ENCODE assay signal across 11 mouse cellular contexts in genomic region chr5:30406876-30407275, GRCm38 (mm10). TPM values are rescaled to one million over a fixed set of nuclear protein-coding genes. Genes with fewer than 3 reads are reported as not detected.
DNase-seq lines count a peak whose midpoint lies in the region; ATAC-seq and TF ChIP-seq lines count a peak whose summit lies in the region.
"Had no signal": no experiment of that assay in that cellular context is flagged by ENCODE, and none has a peak within 500 bp of the region (broad histone marks: within the 10 kb centered on the region; RNA-seq: fewer than 3 reads in every experiment).

No protein-coding gene starts in this region.

- H3K4me3 ChIP-seq in heart, embryonic 13.5 days, result no peak overlapping the region
- H3K4me3 ChIP-seq in heart, adult 2 months, result no peak overlapping the region
- H3K4me3 ChIP-seq in hindbrain, embryonic 10.5 days, result peak overlapping the region; percentile 28
- H3K4me3 ChIP-seq in liver, postnatal 0 days (ENCODE audit: low read depth, low read length), result no peak overlapping the region
- H3K4me3 ChIP-seq: liver, embryonic 13.5 days had no signal

- no peaks in the 10 kb centered on the region for H3K27me3 ChIP-seq in heart, embryonic 13.5 days (replicated peaks)
- H3K27me3 ChIP-seq in heart, adult 2 months (ENCODE audit: control insufficient read depth, insufficient read depth, low read length), result no peaks in the 10 kb centered on the region
- H3K27me3 ChIP-seq in hindbrain, embryonic 10.5 days (ENCODE audit: insufficient read depth, poor library complexity, severe bottlenecking), result peaks cover 7% of the 10 kb centered on the region
- H3K27me3 ChIP-seq in liver, postnatal 0 days (ENCODE audit: insufficient read depth, low read length), result no peaks in the 10 kb centered on the region

- H3K9ac ChIP-seq in heart, embryonic 13.5 days, result peak overlapping the region; percentile 39; the same call in 1 of the 2 replicates
- H3K9ac ChIP-seq in heart, adult 2 months (ENCODE audit: low read depth, low read length), result no peak overlapping the region
- H3K9ac ChIP-seq in liver, postnatal 0 days (replicated peaks), result no peak overlapping the region
- H3K9ac ChIP-seq: liver, embryonic 13.5 days had no signal

- H3K79me2 ChIP-seq in heart, adult 2 months (replicated peaks; ENCODE audit: control insufficient read depth, insufficient read depth, low read length), result no peaks in the 10 kb centered on the region

- no peaks in the 10 kb centered on the region for H3K9me3 ChIP-seq in heart, embryonic 13.5 days
- no peaks in the 10 kb centered on the region for H3K9me3 ChIP-seq in hindbrain, embryonic 10.5 days
- no peaks in the 10 kb centered on the region for H3K9me3 ChIP-seq in liver, postnatal 0 days (ENCODE audit: low read length)
- H3K9me3 ChIP-seq: G1E; liver, embryonic 13.5 days had no signal

- no peak for ATAC-seq in heart, embryonic 13.5 days (ENCODE audit: extremely low read depth, insufficient number of reproducible peaks, low FRiP score, low TSS enrichment)
- no peak for ATAC-seq in liver, postnatal 0 days

- 12% methylated on average over 9 of the region's 9 CpGs for WGBS in heart, embryonic 13.5 days
- WGBS in heart, adult 2 months, result 32% methylated on average over 9 of the region's 9 CpGs
- 14% methylated on average over 9 of the region's 9 CpGs for WGBS in hindbrain, embryonic 10.5 days
- 22% methylated on average over 9 of the region's 9 CpGs for WGBS in liver, postnatal 0 days (ENCODE audit: insufficient replicate concordance)

- TF ChIP-seq CTCF in heart, adult 2 months (IDR thresholded peaks at IDR 0.05), result no peak
- no peak for TF ChIP-seq CTCF in liver, postnatal 0 days (IDR thresholded peaks at IDR 0.05; ENCODE audit: low read depth)

- peak overlapping the region; percentile 57 for H3K4me2 ChIP-seq in heart, embryonic 13.5 days
- no peak overlapping the region for H3K4me2 ChIP-seq in liver, postnatal 0 days (ENCODE audit: low read depth, low read length)
- H3K4me2 ChIP-seq: liver, embryonic 13.5 days had no signal

- intact Hi-C loops in heart, adult 2 months (cut with DNase I), result no loop called here

- TF ChIP-seq EP300 in heart, adult 2 months (IDR thresholded peaks at IDR 0.05; ENCODE audit: insufficient read depth, low read depth, low read length), result no peak
- no peak for TF ChIP-seq EP300 in liver, postnatal 0 days (IDR thresholded peaks at IDR 0.05; ENCODE audit: low read depth)

- no peak overlapping the region for H3K27ac ChIP-seq in heart, embryonic 13.5 days (replicated peaks)
- H3K27ac ChIP-seq in heart, adult 2 months, result no peak overlapping the region
- H3K27ac ChIP-seq in hindbrain, embryonic 10.5 days, result 0 out of 2 replicates have a peak overlapping the region, but pooled peaks have one; percentile 5
- H3K27ac ChIP-seq in liver, postnatal 0 days (ENCODE audit: low read depth), result no peak overlapping the region
- H3K27ac ChIP-seq: liver, embryonic 13.5 days had no signal

- H3K36me3 ChIP-seq in heart, embryonic 13.5 days, result no peaks in the 10 kb centered on the region
- no peaks in the 10 kb centered on the region for H3K36me3 ChIP-seq in heart, adult 2 months (ENCODE audit: control insufficient read depth, insufficient read depth, low read length)
- no peaks in the 10 kb centered on the region for H3K36me3 ChIP-seq in hindbrain, embryonic 10.5 days
- no peaks in the 10 kb centered on the region for H3K36me3 ChIP-seq in liver, postnatal 0 days (replicated peaks; ENCODE audit: insufficient read depth, low read length)
- H3K36me3 ChIP-seq: G1E; liver, embryonic 13.5 days had no signal

- H3K4me1 ChIP-seq in heart, embryonic 13.5 days, result peaks cover 19% of the 10 kb centered on the region
- H3K4me1 ChIP-seq in heart, adult 2 months (ENCODE audit: control insufficient read depth, insufficient read depth, low read length), result no peaks in the 10 kb centered on the region
- H3K4me1 ChIP-seq in hindbrain, embryonic 10.5 days (replicated peaks), result peaks cover 14% of the 10 kb centered on the region
- no peaks in the 10 kb centered on the region for H3K4me1 ChIP-seq in liver, postnatal 0 days (ENCODE audit: insufficient read depth)
- H3K4me1 ChIP-seq: liver, embryonic 13.5 days had no signal

- no peak for DNase-seq in heart, adult 2 months
- DNase-seq in thymus, postnatal 25 days, result peak; percentile 14
- no peak for DNase-seq in thymus, postnatal 36 days
- peak; percentile 12 for DNase-seq in hindbrain, embryonic 10.5 days (ENCODE audit: low spot score)
- DNase-seq in retina, postnatal 1 day, result peak; percentile 73
- DNase-seq in layer of hippocampus, adult 11-12 months (ENCODE audit: low spot score), result no peak
- no peak for DNase-seq in liver, postnatal 0 days
- DNase-seq: cerebellum, adult 9-10 months; liver, embryonic 13.5 days had no signal

- no peak for TF ChIP-seq POLR2A in heart, adult 2 months (IDR thresholded peaks at IDR 0.05; ENCODE audit: insufficient read depth, low read depth, low read length)

RNA-seq across cellular contexts. Expression of gene Otof, which starts 54.9 kb away (rescaled TPM):
- polyA plus RNA-seq in heart, embryonic 13.5 days (2015; fragmentation: Nextera tagmentation; extraction: Ambion mirVana), result 0.08 and 0.16 TPM in 2 replicates
- not detected for total RNA-seq in heart, adult 2 months (2021)
- 0.06 TPM in 2 replicates for polyA plus RNA-seq in heart, adult 2 months (2012; rRNA removed)
- 0.04 and 0.17 TPM in 2 replicates for polyA plus RNA-seq in hindbrain, embryonic 10.5 days (2016; fragmentation: Nextera tagmentation; extraction: Ambion mirVana)
- polyA plus RNA-seq in liver, postnatal 0 days (2015; fragmentation: Nextera tagmentation; extraction: Ambion mirVana), result not detected in 2 replicates
- polyA plus RNA-seq: G1E had no signal

RNA-seq across cellular contexts. Expression of gene 1700001C02Rik, which starts 59.0 kb away (rescaled TPM):
- polyA plus RNA-seq in heart, embryonic 13.5 days (2015; fragmentation: Nextera tagmentation; extraction: Ambion mirVana), result not detected in 2 replicates
- total RNA-seq in heart, adult 2 months (2021), result not detected
- 0.97 and 2.6 TPM in 2 replicates for polyA plus RNA-seq in heart, adult 2 months (2012; rRNA removed)
- polyA plus RNA-seq in hindbrain, embryonic 10.5 days (2016; fragmentation: Nextera tagmentation; extraction: Ambion mirVana), result 1.4 TPM in 1 of 2 replicates, not detected in the other
- not detected in 2 replicates for polyA plus RNA-seq in liver, postnatal 0 days (2015; fragmentation: Nextera tagmentation; extraction: Ambion mirVana)
- total RNA-seq: G1E had no signal
- polyA plus RNA-seq: G1E; liver, embryonic 13.5 days had no signal

Comparison
In these comparisons a context has a peak if more than half of its experiments do, and no peak if none do; other contexts are left out.
1. DNase-seq: peak in thymus, postnatal 25 days (single experiment), hindbrain, embryonic 10.5 days (single experiment) and retina, postnatal 1 day (single experiment); none in heart, adult 2 months (0 of 2), thymus, postnatal 36 days (0 of 2), layer of hippocampus, adult 11-12 months (single experiment) and liver, postnatal 0 days (single experiment).